Mouse (Mus musculus): ENCODE results near the gene Fam19a1.

DNA sequence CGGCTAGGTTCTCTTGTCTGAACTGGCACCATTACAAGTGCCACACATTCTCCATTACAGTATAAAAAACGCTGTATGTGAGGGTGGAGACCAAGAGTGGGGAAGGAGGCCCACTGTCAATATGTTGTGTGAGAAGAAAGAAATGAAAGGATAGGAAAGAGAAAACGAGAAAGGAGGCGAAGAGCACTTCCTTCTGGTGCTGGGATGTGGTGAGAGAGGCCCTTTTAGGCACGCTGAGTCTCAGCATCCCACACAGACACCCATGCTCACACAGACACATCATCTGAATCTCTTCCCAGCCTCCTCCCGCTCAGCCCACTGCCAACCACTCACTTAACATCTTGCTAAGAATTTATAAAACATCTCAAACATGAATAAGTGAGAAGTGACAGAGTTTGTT, 14.7 kb upstream of the Fam19a1 start:
- TF ChIP-seq EP300 (IDR thresholded peaks at IDR 0.05; ENCODE audit: low read depth), result no peak
- no peak for TF ChIP-seq CTCF (IDR thresholded peaks at IDR 0.05; ENCODE audit: low read depth)
